Mouse (Mus musculus) liver, embryonic 13.5 days (tissue): ENCODE results near the gene Rad9a. TPM values are rescaled to one million over a fixed set of nuclear protein-coding genes. Genes with fewer than 3 reads are reported as not detected.
"Not testable (repeated sequence)": the region's sequence is repeated elsewhere in the genome, so short reads cannot be mapped to it uniquely, and the experiment has no call there.

Experiments
- ATAC-seq: fragments of 200-750 bp; cut with Nextera tagmentation; 2 replicates; pipeline ENCODE4 v1.8.0; 2017; ENCODE audit warnings: low read depth, mild to moderate bottlenecking, moderate number of reproducible peaks, moderate library complexity
- DNase-seq: peaks from one replicate; pipeline ENCODE4 v3.0.0; 2022
- H3K27ac ChIP-seq: fragments of 300-500 bp; sonication (generic); 2 replicates; pipeline ENCODE4 v1.5.1; 2015; ENCODE audit warnings: moderate library complexity, mild to moderate bottlenecking, inconsistent platforms
- H3K27me3 ChIP-seq: fragments of 300-500 bp; sonication (generic); 2 replicates; pipeline ENCODE4 v1.6.1; 2015; ENCODE audit warnings: mild to moderate bottlenecking, inconsistent platforms
- H3K36me3 ChIP-seq: fragments of 300-500 bp; sonication (generic); 2 replicates; pipeline ENCODE4 v1.6.1; 2015; ENCODE audit warnings: mild to moderate bottlenecking, inconsistent platforms
- H3K4me1 ChIP-seq: fragments of 300-500 bp; sonication (generic); replicated peaks from 2 replicates; pipeline ENCODE4 v1.6.1; 2015; ENCODE audit warnings: inconsistent platforms
- H3K4me2 ChIP-seq: fragments of 300-500 bp; sonication (generic); 2 replicates; pipeline ENCODE4 v1.6.1; 2015; ENCODE audit warnings: inconsistent platforms, mild to moderate bottlenecking, moderate library complexity
- H3K4me3 ChIP-seq: fragments of 300-500 bp; sonication (generic); replicated peaks from 2 replicates; pipeline ENCODE4 v1.5.1; 2015; ENCODE audit warnings: mild to moderate bottlenecking, inconsistent platforms
- H3K9ac ChIP-seq: fragments of 300-500 bp; sonication (generic); 2 replicates; pipeline ENCODE4 v1.6.1; 2015; ENCODE audit warnings: mild to moderate bottlenecking, inconsistent platforms
- H3K9me3 ChIP-seq: fragments of 300-500 bp; sonication (generic); replicated peaks from 2 replicates; pipeline ENCODE4 v1.6.1; 2016; ENCODE audit warnings: inconsistent platforms
- WGBS: fragments of 180-500 bp; shearing (Covaris S2); methylation state at CpG from one replicate; pipeline ENCODE4 v1.1.7; 2015; ENCODE audit not compliant: insufficient replicate concordance; 5-methylcytosine and 5-hydroxymethylcytosine counted together
- polyA plus RNA-seq: library from polyadenylated mRNA; unstranded; fragments of >200 nt; fragmentation: Nextera tagmentation; extraction: Ambion mirVana; gene quantifications from 2 replicates; pipeline ENCODE4 v1.2.1, GENCODE M21; 2015

Rad9a gene
- 17.4 and 20.7 TPM in 2 replicates for polyA plus RNA-seq

GRCm38 (mm10) chr19:4201291-4201909 lies at the start of gene Rad9a:
Rad9a (minus strand) TSS chr19:4201662.
- under 1% methylated on average over 34 of the region's 34 CpGs for WGBS
- peak within 1 kb of the TSS; percentile 89 for H3K4me2 ChIP-seq
- peak; percentile 95 for DNase-seq
- H3K9me3 ChIP-seq, result no peaks in the 10 kb centered on the region
- peak within 1 kb of the TSS; percentile 82 for H3K27ac ChIP-seq
- H3K9ac ChIP-seq, result peak within 1 kb of the TSS; percentile 88
- peaks cover 39% of the 10 kb centered on the region for H3K36me3 ChIP-seq
- H3K27me3 ChIP-seq, result peaks cover 30% of the 10 kb centered on the region
- peak within 1 kb of the TSS; percentile 76 for H3K4me3 ChIP-seq
- peaks cover 56% of the 10 kb centered on the region for H3K4me1 ChIP-seq
- ATAC-seq, result peak; percentile 86

DNA sequence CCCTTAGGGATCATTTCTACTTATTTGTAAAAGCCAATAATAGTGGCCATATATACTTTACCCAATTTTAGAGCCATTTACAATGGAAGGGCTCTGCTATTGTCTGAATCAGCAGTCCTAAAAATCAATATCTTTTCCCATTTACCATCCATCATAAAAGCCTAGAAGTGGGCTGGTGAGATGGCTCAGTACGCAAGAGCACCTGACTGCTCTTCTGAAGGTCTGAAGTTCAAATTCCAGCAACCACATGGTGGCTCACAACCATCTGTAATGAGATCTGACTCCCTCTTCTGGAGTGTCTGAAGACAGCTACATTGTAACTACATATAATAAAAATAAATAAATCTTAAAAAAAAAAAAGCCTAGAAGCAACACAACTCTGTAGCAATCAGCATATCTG lies 47.2 kb upstream of the Rad9a start:
- H3K36me3 ChIP-seq, H3K4me3 ChIP-seq, H3K4me2 ChIP-seq, ATAC-seq, H3K27me3 ChIP-seq, H3K4me1 ChIP-seq, H3K9me3 ChIP-seq, H3K27ac ChIP-seq, H3K9ac ChIP-seq, DNase-seq: not testable (repeated sequence)
- 57% methylated on average over 1 of the region's 1 CpGs for WGBS

- no peaks in the 10 kb centered on the region for H3K9me3 ChIP-seq
- no peak overlapping the region for H3K9ac ChIP-seq
- H3K36me3 ChIP-seq, result no peaks in the 10 kb centered on the region
- DNase-seq (no peak), ATAC-seq (no peak)
- 22% methylated on average over 1 of the region's 1 CpGs for WGBS
- no peak overlapping the region for H3K4me3 ChIP-seq
- H3K4me2 ChIP-seq, result no peak overlapping the region
- H3K27ac ChIP-seq, result no peak overlapping the region
- no peaks in the 10 kb centered on the region for H3K4me1 ChIP-seq
- peaks cover 3% of the 10 kb centered on the region; the same call in 1 of the 2 replicates for H3K27me3 ChIP-seq
Observed at GRCm38 (mm10) chr19:4247010-4247409, 45.5 kb upstream of the Rad9a start.

GRCm38 (mm10) chr19:4244775-4245174 lies 43.3 kb upstream of the Rad9a start:
- no peak for DNase-seq
- Histone ChIP-seq H3K27ac (no peak overlapping the region), H3K9me3 (no peaks in the 10 kb centered on the region), H3K27me3 (peaks cover 3% of the 10 kb centered on the region; the same call in 1 of the 2 replicates), H3K4me3 (no peak overlapping the region), H3K4me2 (no peak overlapping the region), H3K4me1 (peaks cover 3% of the 10 kb centered on the region), H3K9ac (no peak overlapping the region), H3K36me3 (no peaks in the 10 kb centered on the region)
- no peak for ATAC-seq
- WGBS, result 67% methylated on average over 6 of the region's 6 CpGs

GRCm38 (mm10) chr19:4242416-4242815 lies 41.0 kb upstream of the Rad9a start:
- Histone ChIP-seq H3K9ac (no peak overlapping the region), H3K27ac (no peak overlapping the region), H3K36me3 (no peaks in the 10 kb centered on the region), H3K4me2 (no peak overlapping the region), H3K9me3 (no peaks in the 10 kb centered on the region; the same call in 1 of the 2 replicates), H3K27me3 (0 out of 2 replicates have a peak, but pooled peaks cover 3% of the 10 kb centered on the region), H3K4me3 (no peak overlapping the region), H3K4me1 (peaks cover 6% of the 10 kb centered on the region)
- WGBS, result 40% methylated on average over 3 of the region's 3 CpGs
- no peak for ATAC-seq
- no peak for DNase-seq

DNA sequence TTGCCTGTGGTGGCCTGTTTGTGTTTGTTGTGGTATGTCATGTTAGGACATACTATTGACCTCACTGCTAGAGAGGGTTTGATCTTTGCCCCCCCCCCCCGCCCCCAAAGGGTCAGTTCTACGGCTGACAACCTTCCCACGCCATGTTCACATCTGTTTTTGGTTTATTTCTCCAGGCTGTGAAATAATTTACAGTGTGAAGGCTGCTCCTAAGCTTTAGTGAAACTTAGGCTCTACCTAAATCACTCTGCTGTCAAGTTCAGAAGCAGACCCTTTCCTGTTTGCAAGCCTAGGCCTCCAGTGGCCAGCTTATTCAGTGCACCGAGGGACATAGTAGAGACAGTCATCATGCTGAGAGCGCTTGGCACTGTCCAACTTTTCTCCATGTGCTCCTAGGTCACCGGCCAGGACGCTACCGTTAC lies 38.8 kb upstream of the Rad9a start:
- ATAC-seq (no peak), DNase-seq (no peak)
- H3K36me3 ChIP-seq, result no peaks in the 10 kb centered on the region
- H3K27me3 ChIP-seq, result 0 out of 2 replicates have a peak, but pooled peaks cover 2% of the 10 kb centered on the region
- no peaks in the 10 kb centered on the region; the same call in 1 of the 2 replicates for H3K9me3 ChIP-seq
- no peak overlapping the region for H3K9ac ChIP-seq
- no peak overlapping the region for H3K27ac ChIP-seq
- peaks cover 6% of the 10 kb centered on the region for H3K4me1 ChIP-seq
- no peak overlapping the region for H3K4me3 ChIP-seq
- H3K4me2 ChIP-seq, result no peak overlapping the region
- WGBS, result 56% methylated on average over 8 of the region's 8 CpGs

GRCm38 (mm10) chr19:4234548-4234947 lies 33.1 kb upstream of the Rad9a start:
- no peak overlapping the region for H3K4me3 ChIP-seq
- H3K27me3 ChIP-seq, result 0 out of 2 replicates have a peak, but pooled peaks cover 4% of the 10 kb centered on the region
- no peak overlapping the region; the same call in 1 of the 2 replicates for H3K9ac ChIP-seq
- DNase-seq (no peak), ATAC-seq (no peak)
- no peaks in the 10 kb centered on the region; the same call in 1 of the 2 replicates for H3K9me3 ChIP-seq
- H3K4me1 ChIP-seq, result peaks cover 35% of the 10 kb centered on the region
- 62% methylated on average over 4 of the region's 4 CpGs for WGBS
- no peaks in the 10 kb centered on the region for H3K36me3 ChIP-seq
- H3K4me2 ChIP-seq, result no peak overlapping the region
- no peak overlapping the region for H3K27ac ChIP-seq

DNA sequence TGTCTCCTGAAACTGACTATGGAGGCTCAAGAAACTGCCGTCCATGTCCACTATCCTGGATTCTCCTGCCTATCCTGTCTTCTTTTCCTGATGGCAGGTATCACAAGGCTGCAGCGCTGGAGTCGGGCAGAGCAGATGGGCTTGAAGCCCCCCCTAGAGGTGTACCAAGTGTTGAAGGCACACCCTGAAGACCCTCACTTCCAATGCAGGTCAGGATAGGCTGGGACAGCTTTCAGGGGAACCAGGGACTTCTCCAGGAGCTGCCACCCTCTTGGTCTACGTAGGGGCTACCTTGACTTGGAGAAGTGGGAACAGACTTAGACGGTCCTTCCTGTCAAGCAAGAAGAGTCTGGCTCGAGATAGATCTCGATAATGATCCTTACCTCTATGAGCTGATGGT lies 31.2 kb upstream of the Rad9a start:
- Histone ChIP-seq H3K27ac (peak overlapping the region; percentile 77; the same call in 1 of the 2 replicates), H3K36me3 (no peaks in the 10 kb centered on the region), H3K4me2 (peak overlapping the region; percentile 84), H3K4me1 (peaks cover 43% of the 10 kb centered on the region), H3K27me3 (peaks cover 17% of the 10 kb centered on the region; the same call in 1 of the 2 replicates), H3K9me3 (no peaks in the 10 kb centered on the region; the same call in 1 of the 2 replicates), H3K4me3 (peak overlapping the region; percentile 68; the same call in 1 of the 2 replicates), H3K9ac (peak overlapping the region; percentile 71; the same call in 1 of the 2 replicates)
- DNase-seq (no peak), ATAC-seq (no peak)
- 69% methylated on average over 7 of the region's 7 CpGs for WGBS

DNA sequence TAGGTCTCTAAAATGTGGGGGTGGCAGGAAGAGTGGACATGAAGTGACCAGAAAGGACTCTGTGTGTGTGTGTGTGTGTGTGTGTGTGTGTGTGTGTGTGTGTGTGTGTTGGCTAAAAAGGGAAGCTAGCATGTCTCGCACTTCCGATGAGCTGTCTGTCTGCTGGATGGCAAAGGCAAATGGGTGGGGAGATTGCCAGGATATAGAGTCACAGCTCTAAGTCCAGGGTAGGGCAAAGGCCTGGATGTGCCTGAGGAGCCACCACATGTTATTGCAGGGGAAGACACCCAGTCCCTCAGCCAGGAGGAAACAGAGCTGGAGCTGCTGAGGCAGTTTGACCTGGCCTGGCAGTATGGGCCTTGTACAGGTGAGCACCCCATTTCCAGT lies 30.7 kb upstream of the Rad9a start:
- Histone ChIP-seq H3K27me3 (peaks cover 22% of the 10 kb centered on the region; the same call in 1 of the 2 replicates), H3K4me1 (peaks cover 43% of the 10 kb centered on the region), H3K36me3 (no peaks in the 10 kb centered on the region), H3K9me3 (no peaks in the 10 kb centered on the region), H3K4me3 (peak overlapping the region; percentile 68), H3K4me2 (peak overlapping the region; percentile 84), H3K27ac (peak overlapping the region; percentile 77), H3K9ac (peak overlapping the region; percentile 71)
- DNase-seq (no peak), ATAC-seq (no peak)
- WGBS, result 6% methylated on average over 2 of the region's 2 CpGs

- Histone ChIP-seq H3K4me2 (peak within 1 kb of the TSS; percentile 84), H3K27ac (peak within 1 kb of the TSS; percentile 79), H3K36me3 (no peaks in the 10 kb centered on the region), H3K4me3 (peak within 1 kb of the TSS; percentile 68), H3K27me3 (peaks cover 28% of the 10 kb centered on the region), H3K4me1 (peaks cover 43% of the 10 kb centered on the region), H3K9ac (peak within 1 kb of the TSS; percentile 71), H3K9me3 (no peaks in the 10 kb centered on the region)
- DNase-seq (peak; percentile 91), ATAC-seq (peak; percentile 89)
- 12% methylated on average over 26 of the region's 26 CpGs for WGBS
Observed at GRCm38 (mm10) chr19:4231253-4232185, 30.1 kb upstream of the Rad9a start, which contains the start of gene Pold4. Pold4 (plus strand) TSS chr19:4231899.

DNA sequence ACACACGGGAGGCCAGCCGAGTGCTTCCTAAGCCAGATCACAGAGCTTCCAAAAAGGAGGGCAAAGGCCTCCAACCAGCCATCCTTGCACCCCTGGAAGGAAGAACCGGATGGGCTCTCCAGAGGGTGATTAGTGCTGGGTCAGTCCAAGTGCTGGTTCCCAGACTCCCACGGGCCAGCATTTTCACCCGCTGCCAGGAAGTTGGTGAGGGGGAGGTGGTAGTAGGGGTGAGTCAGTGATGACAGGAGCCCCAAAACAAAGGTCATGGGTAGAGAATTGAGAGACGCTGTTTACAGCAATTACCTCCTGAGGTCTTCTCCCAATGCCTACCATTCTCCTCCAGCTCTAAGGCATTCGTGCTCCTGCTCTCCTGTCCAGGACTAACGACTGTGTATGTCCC lies 29.0 kb upstream of the Rad9a start:
- WGBS, result 69% methylated on average over 8 of the region's 8 CpGs
- Histone ChIP-seq H3K9me3 (no peaks in the 10 kb centered on the region), H3K27ac (no peak overlapping the region), H3K36me3 (no peaks in the 10 kb centered on the region), H3K4me3 (no peak overlapping the region), H3K4me1 (peaks cover 43% of the 10 kb centered on the region), H3K9ac (0 out of 2 replicates have a peak overlapping the region, but pooled peaks have one; percentile 6), H3K4me2 (no peak overlapping the region), H3K27me3 (peaks cover 25% of the 10 kb centered on the region)
- DNase-seq (no peak), ATAC-seq (no peak)
